Mouse (Mus musculus) forebrain, embryonic 10.5 days (tissue): ENCODE measurements around the gene Vwa8. TPM values are rescaled to one million over a fixed set of nuclear protein-coding genes. Genes with fewer than 3 reads are reported as not detected.
A peak's percentile ranks its signal among the peaks of the same experiment; 100 is the strongest.

Source experiments
- DNase-seq: peaks from one replicate; pipeline ENCODE4 v3.0.0-alpha.2; 2017; ENCODE audit warnings: low spot score; ENCODE audit errors: extremely low spot score
- H3K27ac ChIP-seq: fragments of 300-500 bp; sonication (generic); 2 replicates; pipeline ENCODE4 v1.5.1; 2016; ENCODE audit warnings: mild to moderate bottlenecking
- H3K27me3 ChIP-seq: fragments of 300-500 bp; sonication (generic); 2 replicates; pipeline ENCODE4 v1.6.1; 2016; ENCODE audit warnings: mild to moderate bottlenecking; ENCODE audit not compliant: poor library complexity, severe bottlenecking
- H3K36me3 ChIP-seq: fragments of 300-500 bp; sonication (generic); replicated peaks from 2 replicates; pipeline ENCODE4 v1.6.1; 2016; ENCODE audit warnings: mild to moderate bottlenecking, moderate library complexity
- H3K4me1 ChIP-seq: fragments of 300-500 bp; sonication (generic); 2 replicates; pipeline ENCODE4 v1.6.1; 2016
- H3K4me3 ChIP-seq: fragments of 300-500 bp; sonication (generic); 2 replicates; pipeline ENCODE4 v1.5.1; 2016; ENCODE audit warnings: mild to moderate bottlenecking, moderate library complexity
- H3K9me3 ChIP-seq: fragments of 300-500 bp; sonication (generic); 2 replicates; pipeline ENCODE4 v1.6.1; 2016; ENCODE audit warnings: mild to moderate bottlenecking, moderate library complexity
- WGBS: fragments of 180-500 bp; shearing (Covaris S2); methylation state at CpG from one replicate; pipeline ENCODE4 v1.1.7; 2016; 5-methylcytosine and 5-hydroxymethylcytosine counted together
- polyA plus RNA-seq: library from polyadenylated mRNA; unstranded; fragments of >200 nt; fragmentation: Nextera tagmentation; extraction: Ambion mirVana; gene quantifications from 2 replicates; pipeline ENCODE4 v1.2.1, GENCODE M21; 2016

Gene Vwa8
- polyA plus RNA-seq, 1 experiment from 2014 or later: 7.8 TPM

DNA sequence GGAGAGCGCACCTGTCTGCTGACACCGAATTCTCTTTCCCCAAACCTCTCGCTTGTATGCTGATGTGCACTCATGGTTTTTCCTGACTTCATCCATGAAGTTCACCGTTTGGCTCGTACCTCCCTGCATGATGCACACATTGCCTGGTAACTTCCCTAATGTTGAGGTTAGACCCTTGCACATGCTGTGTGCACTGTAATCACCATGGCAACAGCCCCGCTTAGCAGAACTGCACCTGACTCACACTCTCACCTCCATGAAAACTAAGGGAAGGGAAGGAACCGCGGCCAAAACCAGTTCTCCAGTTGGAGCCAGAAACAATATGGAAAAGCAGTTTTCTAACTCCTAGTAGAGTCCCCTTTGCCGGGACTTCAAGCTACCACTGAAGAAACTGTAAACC lies 294.8 kb downstream of the Vwa8 start:
- WGBS: 95% methylated on average over 9 of the region's 9 CpGs
- Histone ChIP-seq H3K27ac (peak overlapping the region; percentile 48; the same call in 1 of the 2 replicates), H3K9me3 (no peaks in the 10 kb centered on the region), H3K27me3 (no peaks in the 10 kb centered on the region), H3K4me1 (peaks cover 30% of the 10 kb centered on the region), H3K36me3 (no peaks in the 10 kb centered on the region), H3K4me3 (no peak overlapping the region)
- DNase-seq: no peak

DNA sequence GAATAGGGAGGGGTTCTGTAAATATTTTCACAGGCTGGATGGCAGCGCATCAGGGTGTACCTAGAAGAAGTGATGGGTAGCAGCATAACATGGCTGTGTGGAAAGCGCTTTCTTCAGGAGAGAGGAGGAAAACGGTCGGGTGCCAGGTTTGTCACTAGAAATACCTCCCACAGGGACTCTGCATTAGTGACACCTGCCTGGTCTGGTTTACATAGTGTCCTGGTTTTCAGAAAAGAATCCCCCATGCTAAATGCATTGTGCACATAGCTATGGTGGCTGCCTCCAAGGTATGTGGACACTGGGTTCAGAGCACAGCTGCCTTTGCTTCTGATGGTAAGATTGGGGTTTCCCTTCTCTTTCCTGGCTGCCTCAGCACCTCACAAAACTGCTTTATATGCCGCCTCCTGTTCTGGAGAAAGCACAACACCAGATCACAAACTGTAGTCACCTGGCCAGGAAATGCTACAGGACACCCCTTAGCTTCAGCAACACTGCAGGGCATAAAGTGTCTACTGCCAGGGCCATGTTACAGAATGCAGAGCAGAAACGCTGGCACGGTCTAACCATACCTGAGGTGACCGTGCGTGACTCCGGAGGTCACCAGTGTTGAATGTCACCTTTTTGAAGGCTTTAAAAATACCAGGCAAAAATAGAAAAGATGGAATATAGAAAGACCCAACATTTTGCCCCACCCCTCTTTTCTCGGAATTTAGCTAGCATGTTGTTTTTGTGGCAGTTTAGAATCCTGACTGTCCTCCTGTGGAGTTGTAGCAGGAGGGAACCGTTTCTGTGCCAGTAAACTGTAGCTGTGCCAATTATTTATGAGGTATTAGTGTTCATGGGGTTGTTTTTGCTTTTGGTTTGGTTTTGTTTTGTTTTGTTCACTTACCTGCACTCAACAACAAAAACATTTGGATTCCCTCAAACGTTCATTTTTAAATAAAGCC lies 295.7 kb downstream of the Vwa8 start:
- no peak for DNase-seq
- no peaks in the 10 kb centered on the region for H3K27me3 ChIP-seq
- 90% methylated on average over 13 of the region's 13 CpGs for WGBS
- no peaks in the 10 kb centered on the region for H3K9me3 ChIP-seq
- no peaks in the 10 kb centered on the region for H3K36me3 ChIP-seq
- H3K4me1 ChIP-seq: peaks cover 28% of the 10 kb centered on the region
- H3K27ac ChIP-seq: no peak overlapping the region
- H3K4me3 ChIP-seq: no peak overlapping the region

DNA sequence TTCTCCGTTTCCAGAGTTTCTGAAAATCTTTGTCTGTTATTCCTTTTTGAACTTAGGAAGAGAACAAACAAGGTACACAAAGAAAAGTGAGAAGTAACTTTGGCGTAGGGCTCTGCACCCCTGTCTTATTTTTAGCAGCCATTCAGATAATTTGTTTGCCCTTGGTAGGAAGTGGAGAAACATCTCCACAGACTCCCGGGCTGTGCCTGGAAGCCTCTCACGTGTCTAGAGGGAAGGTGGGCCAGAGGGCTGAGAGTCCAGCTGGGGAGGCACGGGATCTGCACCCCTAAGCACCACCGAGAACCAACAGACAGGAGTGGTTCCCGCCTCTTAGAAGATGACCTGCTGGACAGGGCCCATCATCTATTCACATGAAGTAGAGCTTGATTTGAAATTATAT lies 302.9 kb downstream of the Vwa8 start:
- H3K4me1 ChIP-seq: peaks cover 6% of the 10 kb centered on the region; the same call in 1 of the 2 replicates
- no peaks in the 10 kb centered on the region for H3K27me3 ChIP-seq
- no peak overlapping the region for H3K4me3 ChIP-seq
- no peak overlapping the region for H3K27ac ChIP-seq
- no peaks in the 10 kb centered on the region for H3K36me3 ChIP-seq
- WGBS: 92% methylated on average over 7 of the region's 7 CpGs
- H3K9me3 ChIP-seq: no peaks in the 10 kb centered on the region
- DNase-seq: no peak

DNA sequence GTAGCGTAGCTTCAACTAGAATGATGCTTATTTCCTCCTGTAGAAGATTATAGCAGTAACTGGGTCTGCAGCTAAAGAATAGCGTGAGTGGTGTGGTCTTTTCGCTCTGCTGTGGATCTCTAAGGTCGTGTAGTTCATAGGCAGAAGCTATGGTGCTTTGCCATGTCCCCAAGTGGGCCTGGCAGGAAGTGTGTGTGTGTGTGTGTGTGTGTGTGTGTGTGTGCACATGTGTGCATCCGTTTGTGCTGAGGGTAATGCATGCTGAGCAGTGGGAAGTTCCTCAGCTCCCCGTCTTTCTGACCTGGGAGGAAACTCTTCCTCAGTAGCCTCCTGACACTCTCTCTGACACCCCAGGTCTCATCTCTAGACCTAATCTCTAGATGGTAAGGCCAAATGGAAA lies 305.0 kb downstream of the Vwa8 start:
- no peaks in the 10 kb centered on the region for H3K36me3 ChIP-seq
- H3K9me3 ChIP-seq: no peaks in the 10 kb centered on the region
- peaks cover 18% of the 10 kb centered on the region for H3K4me1 ChIP-seq
- H3K4me3 ChIP-seq: no peak overlapping the region
- DNase-seq: no peak
- 92% methylated on average over 6 of the region's 6 CpGs for WGBS
- H3K27ac ChIP-seq: no peak overlapping the region
- H3K27me3 ChIP-seq: no peaks in the 10 kb centered on the region

DNA sequence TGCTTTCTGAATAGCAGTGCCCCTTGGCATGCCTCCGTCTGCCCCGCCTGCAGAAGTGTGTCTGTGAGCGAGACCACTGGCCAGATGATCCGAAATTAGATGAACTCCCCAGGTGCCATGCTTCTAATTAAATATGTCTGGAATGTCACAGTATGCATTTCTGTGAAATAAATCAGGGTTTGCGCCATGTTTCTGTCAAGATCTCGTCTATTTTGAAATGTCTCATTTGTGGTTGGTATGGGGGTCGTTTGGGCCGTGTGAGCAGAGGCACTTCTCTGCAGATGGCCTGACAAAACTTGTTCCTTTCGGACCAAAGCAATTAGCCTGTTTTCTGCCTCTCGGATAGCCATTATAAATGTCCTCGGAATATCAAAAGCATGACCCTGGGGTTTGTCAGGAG lies 306.1 kb downstream of the Vwa8 start:
- WGBS: 83% methylated on average over 11 of the region's 11 CpGs
- peaks cover 18% of the 10 kb centered on the region for H3K4me1 ChIP-seq

DNA sequence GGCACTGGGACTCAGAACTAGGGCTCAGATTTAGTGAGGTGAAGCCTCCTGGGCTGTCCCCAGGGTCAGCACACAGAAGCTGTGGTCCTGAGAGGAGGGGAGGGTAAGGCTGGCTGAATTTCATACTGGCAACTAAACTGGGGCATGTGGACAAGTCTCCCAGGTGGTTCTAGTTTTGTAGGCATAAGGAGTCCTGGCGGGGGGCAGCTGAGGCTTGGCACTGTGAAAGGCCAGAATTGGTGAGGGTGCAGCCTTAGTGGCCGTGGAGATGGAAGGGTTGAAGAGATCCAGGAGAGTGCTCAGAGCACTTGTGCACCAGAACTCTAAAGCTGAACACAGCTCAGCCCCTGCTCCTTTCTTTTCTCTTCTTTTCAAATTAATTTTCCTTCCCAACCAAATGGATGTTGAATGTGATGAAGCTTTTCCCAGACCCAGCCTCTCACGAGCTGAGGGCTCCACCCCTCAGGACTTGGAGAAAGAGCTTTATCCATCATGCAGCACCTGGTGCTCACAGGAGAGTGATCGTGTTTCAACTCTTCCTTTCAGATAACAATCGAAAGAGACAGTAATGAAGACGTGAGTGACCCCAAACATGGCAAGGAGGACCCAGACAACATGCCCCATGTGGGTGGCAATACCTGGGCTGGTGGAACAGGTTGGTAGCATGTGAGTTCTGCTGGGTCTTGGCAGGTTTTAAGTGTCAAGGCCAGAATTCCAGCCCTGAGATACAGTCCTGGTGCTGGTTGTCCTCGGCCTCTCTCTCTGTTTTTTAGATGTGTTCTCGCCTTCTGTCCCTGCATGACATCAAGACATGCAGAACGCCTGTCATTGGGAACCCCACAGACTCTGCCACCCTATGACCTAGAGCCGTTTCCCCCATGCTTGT lies 307.9 kb downstream of the Vwa8 start:
- Histone ChIP-seq H3K27me3 (no peaks in the 10 kb centered on the region), H3K4me3 (no peak overlapping the region), H3K27ac (0 out of 2 replicates have a peak overlapping the region, but pooled peaks have one; percentile 6), H3K4me1 (peaks cover 20% of the 10 kb centered on the region), H3K36me3 (no peaks in the 10 kb centered on the region), H3K9me3 (no peaks in the 10 kb centered on the region)
- DNase-seq: no peak
- 85% methylated on average over 10 of the region's 10 CpGs for WGBS

More for the DNA sequence above, 306.1 kb downstream of the Vwa8 start:
- DNase-seq: no peak
- Histone ChIP-seq H3K27me3 (no peaks in the 10 kb centered on the region), H3K4me3 (no peak overlapping the region), H3K9me3 (no peaks in the 10 kb centered on the region), H3K27ac (0 out of 2 replicates have a peak overlapping the region, but pooled peaks have one; percentile 6), H3K36me3 (no peaks in the 10 kb centered on the region)

DNA sequence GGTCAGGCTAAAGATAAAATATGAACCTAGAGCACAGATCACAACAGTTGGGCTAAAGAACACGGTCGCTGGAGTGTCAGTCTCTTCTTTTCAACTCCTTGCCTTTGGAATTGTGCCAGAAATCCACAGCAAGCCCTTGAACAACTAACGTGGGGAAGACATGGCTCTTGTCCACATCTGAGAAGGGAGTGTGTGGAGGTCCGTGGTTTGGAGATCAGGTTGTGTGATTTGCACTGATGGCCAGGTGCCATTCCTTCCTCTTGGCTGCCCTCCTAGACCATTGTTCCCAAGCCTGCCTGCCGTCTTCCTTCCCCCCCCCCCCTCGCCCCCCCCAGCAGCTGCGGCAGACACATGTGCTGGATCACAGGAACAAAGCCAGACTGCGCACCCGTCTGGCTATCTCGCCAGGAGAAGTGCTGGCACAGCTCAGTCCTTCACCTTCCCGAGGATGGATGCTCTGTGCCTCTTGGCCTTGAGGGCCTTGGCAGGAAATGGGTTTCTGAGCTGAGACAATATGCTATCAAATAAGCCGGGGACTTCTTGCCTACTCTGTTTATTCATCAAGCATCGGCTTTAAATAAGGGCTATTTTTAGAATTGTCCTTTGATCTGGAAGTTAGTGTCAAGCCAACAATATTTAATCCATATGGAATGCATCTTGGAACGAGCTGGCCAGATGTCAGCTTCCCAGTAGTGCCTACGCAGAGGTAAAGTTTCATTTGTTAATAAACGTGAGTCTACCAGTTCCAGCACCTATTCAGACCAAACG lies 308.8 kb downstream of the Vwa8 start:
- Histone ChIP-seq H3K4me3 (no peak overlapping the region), H3K36me3 (no peaks in the 10 kb centered on the region), H3K9me3 (no peaks in the 10 kb centered on the region), H3K27me3 (no peaks in the 10 kb centered on the region), H3K4me1 (peaks cover 22% of the 10 kb centered on the region), H3K27ac (peak overlapping the region; percentile 31)
- 81% methylated on average over 14 of the region's 17 CpGs for WGBS
- DNase-seq: no peak

DNA sequence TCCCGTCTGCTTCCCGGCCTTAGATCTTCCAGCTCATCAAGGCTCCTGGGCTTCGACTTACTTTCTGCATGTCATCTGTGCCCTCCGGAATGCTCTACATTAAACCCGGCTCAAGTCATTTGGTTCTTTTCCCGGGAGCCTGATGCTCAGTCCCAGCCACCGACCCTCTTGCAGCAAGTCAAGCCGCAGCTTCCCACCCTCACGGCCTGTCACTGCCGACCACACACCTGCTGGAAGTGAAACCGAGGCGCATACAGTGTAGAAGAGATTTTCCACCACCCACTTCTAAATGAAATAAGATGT lies 309.3 kb downstream of the Vwa8 start:
- Histone ChIP-seq H3K9me3 (no peaks in the 10 kb centered on the region), H3K4me1 (peaks cover 24% of the 10 kb centered on the region), H3K4me3 (no peak overlapping the region), H3K27me3 (no peaks in the 10 kb centered on the region), H3K27ac (peak overlapping the region; percentile 31; the same call in 1 of the 2 replicates), H3K36me3 (no peaks in the 10 kb centered on the region)
- no peak for DNase-seq
- 91% methylated on average over 12 of the region's 12 CpGs for WGBS

DNA sequence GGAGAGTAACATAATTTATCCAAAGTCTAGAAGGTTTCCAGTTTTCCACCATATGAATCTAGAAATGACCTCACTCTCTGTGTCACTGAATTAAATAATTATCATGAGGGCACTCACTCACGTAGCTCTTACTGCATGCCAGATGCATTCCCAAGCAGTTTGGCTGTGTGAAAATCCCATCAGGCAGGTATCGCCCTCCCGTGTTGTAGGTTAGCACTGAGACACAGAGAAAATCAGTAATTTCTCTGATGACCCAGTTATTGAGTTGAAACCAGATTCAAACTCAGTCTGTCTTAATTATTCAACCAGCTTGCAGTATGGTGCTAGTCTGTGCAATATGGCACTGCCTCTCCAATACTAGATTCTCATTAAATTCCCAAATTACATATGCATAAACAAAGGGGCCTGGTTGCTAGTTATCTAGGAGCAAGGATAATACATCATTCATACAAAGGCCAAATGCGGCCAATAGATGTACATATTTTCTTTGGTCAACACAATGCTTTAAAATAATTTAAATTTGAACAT lies 309.9 kb downstream of the Vwa8 start:
- peaks cover 24% of the 10 kb centered on the region for H3K4me1 ChIP-seq
- no peaks in the 10 kb centered on the region for H3K36me3 ChIP-seq
- no peaks in the 10 kb centered on the region for H3K9me3 ChIP-seq
- no peaks in the 10 kb centered on the region for H3K27me3 ChIP-seq
- no peak overlapping the region for H3K27ac ChIP-seq
- H3K4me3 ChIP-seq: no peak overlapping the region
- no peak for DNase-seq
- 93% methylated on average over 4 of the region's 4 CpGs for WGBS

DNA sequence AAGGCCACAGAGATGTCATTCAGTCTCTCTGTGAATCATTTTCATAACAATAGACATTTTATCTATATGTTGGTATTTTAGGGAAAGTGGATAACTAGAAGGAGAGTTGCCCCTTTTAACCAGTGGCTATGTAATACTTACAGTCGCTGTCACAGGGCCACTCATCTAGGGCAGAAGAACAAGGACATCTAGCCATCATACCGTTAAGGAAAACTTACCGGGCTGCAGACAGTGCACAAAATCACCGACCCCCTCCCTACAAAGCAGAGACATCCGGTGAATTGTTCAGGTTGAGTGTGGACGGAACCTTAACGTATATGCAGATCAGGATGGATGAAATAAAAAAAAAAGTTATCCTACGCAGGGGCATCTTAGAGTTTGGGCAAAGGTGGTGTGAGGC lies 310.6 kb downstream of the Vwa8 start:
- no peak for DNase-seq
- no peak overlapping the region for H3K27ac ChIP-seq
- WGBS: 93% methylated on average over 8 of the region's 8 CpGs
- no peaks in the 10 kb centered on the region for H3K27me3 ChIP-seq
- H3K9me3 ChIP-seq: no peaks in the 10 kb centered on the region
- H3K4me1 ChIP-seq: peaks cover 24% of the 10 kb centered on the region
- H3K4me3 ChIP-seq: no peak overlapping the region
- no peaks in the 10 kb centered on the region for H3K36me3 ChIP-seq

DNA sequence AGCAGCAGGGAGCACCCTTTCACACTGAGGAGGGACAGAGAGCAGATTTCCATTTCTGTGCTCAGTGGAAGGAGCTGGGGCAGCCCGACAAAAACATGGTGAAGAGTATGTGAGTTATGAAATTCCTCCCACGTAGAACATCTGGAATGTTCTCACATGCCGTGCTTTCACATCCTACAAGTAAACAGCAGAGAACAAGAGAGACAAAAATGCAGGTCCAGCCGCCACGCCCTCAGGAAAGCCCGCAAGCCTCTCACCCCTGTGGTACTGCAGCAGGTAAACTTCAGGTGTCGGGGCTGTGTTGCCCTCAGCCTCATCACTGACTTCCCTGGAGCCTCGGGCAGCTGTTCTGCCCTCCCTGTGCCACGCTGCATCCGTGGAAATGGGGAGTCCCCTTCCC lies 311.6 kb downstream of the Vwa8 start:
- H3K4me3 ChIP-seq: no peak overlapping the region
- DNase-seq: no peak
- no peaks in the 10 kb centered on the region for H3K27me3 ChIP-seq
- H3K9me3 ChIP-seq: no peaks in the 10 kb centered on the region
- 89% methylated on average over 10 of the region's 10 CpGs for WGBS
- no peaks in the 10 kb centered on the region for H3K36me3 ChIP-seq
- peaks cover 18% of the 10 kb centered on the region for H3K4me1 ChIP-seq
- 0 out of 2 replicates have a peak overlapping the region, but pooled peaks have one; percentile 25 for H3K27ac ChIP-seq

DNA sequence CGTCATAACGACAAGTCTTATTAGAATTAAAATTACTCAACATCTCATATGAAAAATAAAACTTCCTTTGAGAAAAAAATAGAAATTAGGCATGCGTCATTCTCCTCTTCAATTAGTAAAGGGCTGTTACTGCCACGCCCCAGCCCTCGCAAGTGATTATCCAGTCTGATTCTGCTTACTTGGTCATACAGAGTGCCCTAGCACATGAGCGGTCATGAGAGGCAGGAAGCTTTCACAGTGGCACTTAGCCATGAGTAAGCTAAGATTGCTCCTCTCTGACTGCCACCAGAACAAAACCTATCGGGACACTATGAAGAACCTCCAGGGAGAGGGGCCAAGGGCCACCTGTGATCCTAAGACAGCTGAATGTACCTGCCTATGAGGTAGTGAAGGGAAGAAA lies 312.1 kb downstream of the Vwa8 start:
- Histone ChIP-seq H3K4me3 (no peak overlapping the region), H3K27ac (no peak overlapping the region), H3K4me1 (peaks cover 18% of the 10 kb centered on the region), H3K36me3 (no peaks in the 10 kb centered on the region), H3K27me3 (no peaks in the 10 kb centered on the region), H3K9me3 (no peaks in the 10 kb centered on the region)
- DNase-seq: no peak
- 95% methylated on average over 7 of the region's 7 CpGs for WGBS
